Mouse (Mus musculus) liver, adult (tissue): ENCODE measurements at regions not wholly inside any gene's neighbourhood (a gene's known extent, or its start where the extent isn't known, plus 50 kb on each side); places are given as distances from the start of the nearest gene placed in this dataset.

Experiments used
- GATA4 ChIP-seq: IDR thresholded peaks from 2 replicates; pipeline ENCODE4 v1.6.1; 2014; ENCODE audit warnings: mild to moderate bottlenecking, low read length; ENCODE audit not compliant: insufficient replicate concordance

- no peak for TF ChIP-seq GATA4
These were observed 281.2 kb upstream of the Jmjd1c start for GRCm38 (mm10) chr10:66814565-66815201.

GRCm38 (mm10) chr10:66815951-66816350, 280.0 kb upstream of the Jmjd1c start:
- no peak for TF ChIP-seq GATA4

- TF ChIP-seq GATA4 = no peak
These were observed 279.1 kb upstream of the Jmjd1c start for GRCm38 (mm10) chr10:66816776-66817175.

- no peak for TF ChIP-seq GATA4
These were observed 278.0 kb upstream of the Jmjd1c start for GRCm38 (mm10) chr10:66817876-66818275.

- TF ChIP-seq GATA4 = no peak
These were observed 276.4 kb upstream of the Jmjd1c start for GRCm38 (mm10) chr10:66819517-66819916.

- TF ChIP-seq GATA4 = no peak
These were observed 270.2 kb upstream of the Jmjd1c start for GRCm38 (mm10) chr10:66825737-66826136.

- TF ChIP-seq GATA4 = no peak
These were observed 269.6 kb upstream of the Jmjd1c start for GRCm38 (mm10) chr10:66826327-66826726.

GRCm38 (mm10) chr10:66834974-66835373, 261.0 kb upstream of the Jmjd1c start:
- no peak for TF ChIP-seq GATA4

GRCm38 (mm10) chr10:66839058-66839457, 256.9 kb upstream of the Jmjd1c start:
- no peak for TF ChIP-seq GATA4

GRCm38 (mm10) chr10:66843258-66843657, 252.7 kb upstream of the Jmjd1c start:
- TF ChIP-seq GATA4 = no peak

- no peak for TF ChIP-seq GATA4
These were observed 247.1 kb upstream of the Jmjd1c start for GRCm38 (mm10) chr10:66848778-66849177.

- TF ChIP-seq GATA4 = no peak
These were observed 246.2 kb upstream of the Jmjd1c start for GRCm38 (mm10) chr10:66849681-66850080.

- TF ChIP-seq GATA4 = no peak
These were observed 244.9 kb upstream of the Jmjd1c start for GRCm38 (mm10) chr10:66850972-66851478.

- no peak for TF ChIP-seq GATA4
These were observed 244.1 kb upstream of the Jmjd1c start for GRCm38 (mm10) chr10:66851841-66852240.

- TF ChIP-seq GATA4 = no peak
These were observed 243.2 kb upstream of the Jmjd1c start for GRCm38 (mm10) chr10:66852708-66853107.

GRCm38 (mm10) chr10:66853258-66853657, 242.7 kb upstream of the Jmjd1c start:
- TF ChIP-seq GATA4 = no peak

- TF ChIP-seq GATA4 = no peak
These were observed 241.0 kb upstream of the Jmjd1c start for GRCm38 (mm10) chr10:66854895-66855294.
